Mouse (Mus musculus) small intestine, adult 10 weeks (tissue): ENCODE results near the gene Rer1. TPM values are rescaled to one million over a fixed set of nuclear protein-coding genes. Genes with fewer than 3 reads are reported as not detected.

Experiments
- polyA plus RNA-seq: library from polyadenylated mRNA; stranded (reverse); fragments of 350-450 nt; fragmentation: Illumina TruSeq; extraction: RNeasy Lipid Tissue Mini Kit (QIAGEN cat#74804); gene quantifications from one replicate; pipeline ENCODE4 v1.2.3, GENCODE M21; 2014; ENCODE audit warnings: low replicate concordance

Gene Rer1
- 315 TPM for polyA plus RNA-seq

GRCm38 (mm10) chr4:155086108-155087024, at the start of gene Rer1, which contains the start of gene Morn1:
Gene Rer1 (minus strand): TSS chr4:155086382.
Gene Morn1 (plus strand): TSS chr4:155086577.

GRCm38 (mm10) chr4:155066834-155067522, 19.2 kb downstream of the Rer1 start, which contains the start of gene Pex10:
Gene Pex10 (plus strand): TSS chr4:155067016.

GRCm38 (mm10) chr4:155056724-155057123, 29.5 kb downstream of the Rer1 start, which contains the start of gene Plch2:
Gene Plch2 (minus strand): TSS chr4:155056784.

Other genes starting within 250 kb of the Rer1 start
- not detected for gene Ttc34, start 248.9 kb downstream of the Rer1 start, polyA plus RNA-seq
- gene Mmel1, start 216.8 kb downstream of the Rer1 start, polyA plus RNA-seq = not detected
- gene Fam213b, start 187.2 kb downstream of the Rer1 start, polyA plus RNA-seq = 3.3 TPM
- gene Tnfrsf14, start 157.8 kb downstream of the Rer1 start, polyA plus RNA-seq = not detected
- gene Hes5, start 125.5 kb downstream of the Rer1 start, polyA plus RNA-seq = not detected
- 1.3 TPM for gene Pank4, start 122.3 kb downstream of the Rer1 start, polyA plus RNA-seq
- 0.26 TPM for gene Plch2, start 29.6 kb downstream of the Rer1 start, polyA plus RNA-seq
- gene Pex10, start 19.4 kb downstream of the Rer1 start, polyA plus RNA-seq = 2.1 TPM
- not detected for gene Morn1, start 195 bp upstream of the Rer1 start, polyA plus RNA-seq
- 33.6 TPM for gene Ski, start 136.2 kb upstream of the Rer1 start, polyA plus RNA-seq
- gene Faap20, start 163.4 kb upstream of the Rer1 start, polyA plus RNA-seq = not detected